Mouse (Mus musculus): Measurements from ENCODE around the gene Zfp764. TPM values are rescaled to one million over a fixed set of nuclear protein-coding genes. Genes with fewer than 3 reads are reported as not detected.
"Not testable (repeated sequence)": the region's sequence is repeated elsewhere in the genome, so short reads cannot be mapped to it uniquely, and the experiment has no call there.

The Zfp764 gene
- polyA plus RNA-seq, 1 experiment from 2014 or later = 4.8 TPM

DNA sequence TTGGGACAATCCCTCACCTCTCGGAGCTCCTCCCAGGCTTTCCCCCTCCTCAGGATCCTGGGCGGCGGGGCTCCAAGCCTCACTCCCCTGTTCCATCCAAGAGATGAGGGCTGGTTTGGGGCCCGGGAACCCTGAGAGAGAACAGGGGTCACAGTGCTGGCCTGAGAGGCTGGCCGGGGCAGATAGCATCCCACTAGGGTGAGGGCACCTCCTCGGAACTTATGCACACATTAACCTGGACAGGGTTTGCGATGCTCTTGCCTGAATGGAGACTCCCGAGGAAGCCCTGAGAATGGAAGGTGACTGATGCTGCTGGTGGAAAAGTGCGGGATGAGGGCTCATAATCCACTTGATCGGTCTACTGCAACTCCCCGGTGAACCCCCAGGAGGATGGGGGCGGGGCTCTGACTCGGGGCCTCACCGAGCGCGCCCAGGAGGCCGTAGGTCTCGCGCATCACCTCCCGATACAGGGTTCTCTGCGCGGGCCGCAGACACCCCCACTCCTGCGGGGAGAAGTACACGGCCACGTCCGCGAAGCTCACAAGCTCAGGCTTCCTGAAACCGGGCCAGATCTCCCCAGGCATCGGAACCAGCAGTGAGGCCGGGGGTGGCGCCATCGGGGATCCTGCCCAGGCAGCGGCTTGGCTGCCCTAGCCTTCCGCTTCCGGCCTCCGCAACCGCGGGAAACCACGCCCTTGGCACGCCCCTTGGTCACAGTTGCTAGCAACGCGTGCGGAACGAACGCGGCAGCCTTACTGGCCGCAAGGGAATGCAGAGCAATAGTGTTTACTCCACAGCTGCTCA lies 15.0 kb upstream of the Zfp764 start, which contains the start of gene Zfp688:
Gene Zfp688, minus strand, starts transcription at position 681 of the 804 bp plus-strand sequence.
- Histone ChIP-seq H3K9me3 (no peaks in the 10 kb centered on the region), H3K27ac (replicated peaks) (peak within 1 kb of the TSS; percentile 84), H3K4me3 (peak within 1 kb of the TSS; percentile 78), H3K9ac (peak within 1 kb of the TSS; percentile 92), H3K36me3 (peaks cover 7% of the 10 kb centered on the region; the same call in 1 of the 2 replicates), H3K27me3 (peaks cover 6% of the 10 kb centered on the region), H3K4me2 (peak within 1 kb of the TSS; percentile 92), H3K4me1 (replicated peaks) (peaks cover 18% of the 10 kb centered on the region)
- WGBS = under 1% methylated on average over 48 of the region's 48 CpGs
- ATAC-seq (ENCODE audit: low FRiP score, low read depth) = peak; percentile 96

DNA sequence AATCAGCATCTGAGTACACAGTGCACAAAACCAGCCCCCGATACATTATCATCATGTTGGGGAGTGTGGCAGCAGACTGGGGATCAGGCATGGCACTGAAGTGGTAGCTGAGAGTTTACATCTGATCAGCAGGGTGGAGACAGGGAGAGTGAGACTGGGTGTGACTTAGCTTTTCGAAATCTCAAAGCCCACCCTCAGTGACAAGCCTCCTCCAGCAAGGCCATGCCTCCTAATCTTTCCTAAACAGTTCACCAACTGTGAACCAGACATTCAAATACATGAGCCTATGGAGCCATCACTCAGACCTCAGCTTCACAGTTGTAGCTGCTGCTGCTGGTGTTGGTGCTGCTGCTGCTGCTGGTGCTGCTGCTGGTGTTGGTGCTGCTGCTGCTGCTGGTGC lies 4.8 kb upstream of the Zfp764 start:
- Histone ChIP-seq H3K4me2 (no peak overlapping the region), H3K36me3 (no peaks in the 10 kb centered on the region), H3K9ac (no peak overlapping the region), H3K9me3 (no peaks in the 10 kb centered on the region), H3K27me3 (no peaks in the 10 kb centered on the region), H3K27ac (replicated peaks) (no peak overlapping the region), H3K4me1 (replicated peaks) (peaks cover 4% of the 10 kb centered on the region), H3K4me3 (no peak overlapping the region)
- 79% methylated on average over 2 of the region's 2 CpGs for WGBS
- ATAC-seq (ENCODE audit: low FRiP score, low read depth) = no peak

DNA sequence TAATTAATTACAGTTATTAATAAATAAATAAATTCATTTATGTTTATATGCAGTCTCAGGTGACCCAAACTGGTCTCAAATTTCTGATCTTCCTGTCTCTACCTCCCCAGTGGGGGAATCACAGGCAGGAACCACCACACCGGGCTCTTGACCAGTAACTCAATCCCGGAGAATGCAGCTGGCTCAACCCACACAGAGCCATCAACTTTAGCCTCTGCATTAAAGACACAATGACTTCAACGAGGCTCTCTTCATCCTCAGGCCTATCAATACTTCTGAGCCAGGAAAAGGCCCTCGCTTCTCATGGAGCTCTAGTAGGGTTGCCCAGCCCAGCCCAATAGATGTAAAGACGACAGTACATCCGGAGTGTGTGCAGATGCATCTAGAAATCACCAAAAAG lies 2.5 kb downstream of the Zfp764 start:
- not testable (repeated sequence) for H3K9ac ChIP-seq; H3K4me2 ChIP-seq; H3K27me3 ChIP-seq; ATAC-seq (ENCODE audit: low FRiP score, low read depth); H3K9me3 ChIP-seq; H3K4me3 ChIP-seq; H3K27ac ChIP-seq (replicated peaks); H3K36me3 ChIP-seq
- peaks cover 11% of the 10 kb centered on the region for H3K4me1 ChIP-seq (replicated peaks)
- 95% methylated on average over 6 of the region's 6 CpGs for WGBS

DNA sequence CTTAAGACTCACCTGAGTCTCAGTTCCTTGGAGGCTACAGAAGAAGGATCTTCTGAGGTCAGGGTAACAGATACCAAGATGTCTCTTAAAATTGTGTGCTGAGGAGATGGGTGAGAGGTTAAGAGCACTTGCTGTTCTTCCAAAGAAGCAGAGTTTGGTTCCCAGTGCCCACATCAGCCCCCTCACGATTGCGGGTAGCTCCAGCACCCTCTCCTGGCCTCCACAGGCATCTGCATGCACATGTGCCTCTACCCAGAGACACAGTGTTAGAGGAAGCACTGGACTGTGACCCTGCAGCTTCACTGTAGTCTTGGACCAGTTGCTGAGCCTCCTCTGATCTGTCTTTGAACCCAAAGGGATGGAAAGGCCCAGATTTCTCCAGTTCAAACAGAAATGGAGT lies 3.6 kb downstream of the Zfp764 start:
- 46% methylated on average over 2 of the region's 2 CpGs for WGBS
- no peaks in the 10 kb centered on the region for H3K9me3 ChIP-seq
- H3K4me1 ChIP-seq (replicated peaks) = peaks cover 11% of the 10 kb centered on the region
- H3K27me3 ChIP-seq = no peaks in the 10 kb centered on the region
- H3K9ac ChIP-seq = no peak overlapping the region
- H3K4me3 ChIP-seq = no peak overlapping the region
- no peak overlapping the region for H3K4me2 ChIP-seq
- no peak overlapping the region for H3K27ac ChIP-seq (replicated peaks)
- ATAC-seq (ENCODE audit: low FRiP score, low read depth) = no peak
- H3K36me3 ChIP-seq = no peaks in the 10 kb centered on the region

DNA sequence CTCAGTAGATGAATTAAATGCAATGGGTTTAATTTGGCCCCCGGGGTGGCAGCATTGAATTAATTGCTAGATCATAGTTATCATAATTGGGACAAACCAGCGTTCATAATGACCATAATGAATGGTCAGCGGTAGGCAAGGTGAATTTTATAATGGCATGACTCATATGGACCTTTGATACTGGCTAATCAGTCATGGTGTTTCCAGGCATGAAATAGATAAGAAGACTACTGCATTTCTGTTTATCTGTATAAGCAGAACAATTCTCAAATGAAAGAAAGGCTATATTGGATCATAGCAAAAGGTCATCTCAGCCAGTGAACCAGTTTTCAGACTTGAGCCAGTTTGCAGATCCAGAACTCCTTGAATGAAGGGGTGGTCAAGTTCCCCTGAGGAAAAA lies 6.3 kb downstream of the Zfp764 start:
- no peak overlapping the region for H3K4me2 ChIP-seq
- no peaks in the 10 kb centered on the region for H3K9me3 ChIP-seq
- H3K4me1 ChIP-seq (replicated peaks) = no peaks in the 10 kb centered on the region
- no peak overlapping the region for H3K9ac ChIP-seq
- no peaks in the 10 kb centered on the region for H3K36me3 ChIP-seq
- H3K4me3 ChIP-seq = no peak overlapping the region
- WGBS = 69% methylated on average over 3 of the region's 3 CpGs
- no peaks in the 10 kb centered on the region for H3K27me3 ChIP-seq
- H3K27ac ChIP-seq (replicated peaks) = no peak overlapping the region
- no peak for ATAC-seq (ENCODE audit: low FRiP score, low read depth)

DNA sequence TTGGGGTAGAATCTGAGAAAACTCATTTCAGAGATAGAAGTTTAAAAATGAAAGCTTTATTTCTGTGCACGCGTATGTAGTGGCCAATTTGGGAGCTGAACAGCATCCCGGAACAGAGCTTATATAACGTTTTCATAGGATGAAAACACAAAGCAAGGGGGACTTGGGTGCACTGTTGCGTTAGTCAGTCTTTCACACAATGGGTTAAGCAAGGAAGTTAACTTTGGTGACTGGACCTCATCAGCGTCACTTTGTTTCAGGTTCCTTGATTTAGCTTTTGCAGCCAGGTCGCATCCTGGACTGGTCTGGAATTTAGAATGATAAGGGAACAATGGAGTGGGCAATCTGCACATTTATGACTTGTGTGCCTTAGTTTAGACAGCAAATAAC lies 12.7 kb downstream of the Zfp764 start:
- Histone ChIP-seq H3K36me3 (no peaks in the 10 kb centered on the region), H3K27me3 (no peaks in the 10 kb centered on the region), H3K27ac (replicated peaks) (peak overlapping the region; percentile 91), H3K4me3 (peak overlapping the region; percentile 79), H3K9ac (peak overlapping the region; percentile 34), H3K9me3 (no peaks in the 10 kb centered on the region), H3K4me2 (peak overlapping the region; percentile 60), H3K4me1 (replicated peaks) (peaks cover 16% of the 10 kb centered on the region)
- 28% methylated on average over 7 of the region's 7 CpGs for WGBS
- ATAC-seq (ENCODE audit: low FRiP score, low read depth) = no peak

DNA sequence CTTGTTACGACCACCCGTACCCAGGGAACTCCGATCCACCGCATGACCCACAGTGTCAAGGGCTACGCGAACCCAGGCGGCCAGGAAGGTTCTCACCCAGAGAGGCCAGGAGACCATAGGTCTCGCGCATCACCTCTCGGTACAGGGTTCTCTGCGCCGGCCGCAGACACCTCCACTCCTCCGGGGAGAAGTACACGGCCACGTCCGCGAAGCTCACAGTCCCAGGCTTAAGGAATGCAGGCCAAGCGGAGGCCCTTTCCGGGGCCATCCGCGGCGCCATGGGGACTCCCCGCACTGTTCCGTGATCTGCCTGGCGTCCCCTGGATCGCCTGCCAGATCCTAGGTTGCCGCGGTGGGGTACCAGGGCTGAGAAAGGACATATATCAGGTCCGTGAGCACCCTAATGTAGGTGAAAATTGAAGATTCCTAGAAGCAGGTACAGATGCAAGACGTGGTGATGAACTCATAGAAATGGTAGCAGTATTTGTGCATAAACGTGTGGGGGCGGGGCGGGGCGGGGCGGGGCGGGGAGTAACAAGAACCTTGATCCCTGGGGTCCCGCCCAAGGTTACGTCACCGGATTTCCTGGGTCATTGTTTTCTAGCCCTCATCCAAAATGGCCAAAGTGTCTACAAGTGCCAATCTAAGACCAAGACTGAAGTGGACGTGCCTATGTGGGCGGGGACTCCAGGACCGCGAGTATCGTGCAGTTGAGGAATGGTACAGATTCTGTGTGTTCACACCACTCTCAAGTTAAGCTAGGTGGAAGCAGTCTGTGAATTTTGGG lies 13.3 kb downstream of the Zfp764 start, which contains the start of gene E430018J23Rik:
Gene E430018J23Rik, minus strand, starts transcription at position 473 of the 787 bp plus-strand sequence.
- Histone ChIP-seq H3K27me3 (no peaks in the 10 kb centered on the region), H3K4me2 (peak within 1 kb of the TSS; percentile 60), H3K36me3 (no peaks in the 10 kb centered on the region), H3K9me3 (no peaks in the 10 kb centered on the region), H3K4me1 (replicated peaks) (peaks cover 16% of the 10 kb centered on the region), H3K4me3 (peak within 1 kb of the TSS; percentile 79), H3K27ac (replicated peaks) (peak within 1 kb of the TSS; percentile 91), H3K9ac (peak within 1 kb of the TSS; percentile 85)
- WGBS = under 1% methylated on average over 45 of the region's 45 CpGs
- peak; percentile 95 for ATAC-seq (ENCODE audit: low FRiP score, low read depth)

DNA sequence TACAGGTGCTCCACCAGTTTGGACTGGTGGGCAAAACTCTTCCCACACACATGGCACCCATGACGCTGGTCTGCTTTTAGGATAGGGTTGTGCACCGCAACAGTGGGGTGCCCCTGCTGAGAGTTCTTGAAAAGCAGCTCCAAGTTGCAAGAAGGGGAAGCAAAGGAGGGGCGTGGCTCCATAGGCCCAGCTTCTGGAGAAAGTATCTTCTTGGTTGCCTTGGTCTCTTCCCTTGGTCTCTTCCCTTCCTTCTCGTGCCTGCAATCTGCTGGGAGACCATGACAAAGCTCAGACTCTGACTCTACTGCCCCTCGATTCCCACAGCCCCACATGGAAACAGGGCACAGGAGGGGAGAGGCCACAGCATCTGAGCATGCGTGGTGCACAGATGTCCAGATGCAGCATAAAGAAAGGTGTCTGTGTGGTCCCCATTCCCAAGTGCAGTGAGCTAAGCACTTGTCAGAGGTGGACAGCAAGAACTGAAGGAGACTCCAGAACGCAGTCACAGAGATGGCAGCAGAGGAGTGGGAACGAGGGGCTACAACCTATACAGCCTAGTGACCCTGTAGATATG lies 14.3 kb downstream of the Zfp764 start:
- 91% methylated on average over 8 of the region's 8 CpGs for WGBS
- Histone ChIP-seq H3K36me3 (no peaks in the 10 kb centered on the region), H3K27ac (replicated peaks) (peak overlapping the region; percentile 91; the same call in 1 of the 2 replicates), H3K27me3 (no peaks in the 10 kb centered on the region), H3K4me3 (peak overlapping the region; percentile 79), H3K9me3 (no peaks in the 10 kb centered on the region), H3K4me1 (replicated peaks) (peaks cover 16% of the 10 kb centered on the region), H3K4me2 (peak overlapping the region; percentile 60), H3K9ac (peak overlapping the region; percentile 85; the same call in 1 of the 2 replicates)
- ATAC-seq (ENCODE audit: low FRiP score, low read depth) = no peak

DNA sequence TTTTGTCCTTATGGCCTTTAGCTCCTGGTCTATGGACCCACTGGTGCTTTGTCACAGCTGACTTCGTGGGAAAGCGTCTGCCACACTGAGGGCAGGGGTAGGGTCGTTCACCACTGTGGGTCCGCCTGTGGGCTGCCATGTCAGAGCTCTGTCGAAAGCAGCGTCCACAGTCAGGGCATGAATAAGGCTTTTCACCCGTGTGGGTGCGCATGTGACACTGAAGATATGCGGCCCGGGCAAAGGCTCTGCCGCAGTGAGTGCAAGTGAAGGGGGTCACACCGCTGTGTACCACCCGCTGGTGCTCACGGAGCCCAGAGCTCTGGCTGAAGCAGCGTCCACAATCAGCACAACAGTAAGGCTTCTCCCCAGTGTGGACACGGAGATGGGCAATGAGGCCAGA lies 15.1 kb downstream of the Zfp764 start:
- WGBS = 95% methylated on average over 16 of the region's 16 CpGs

DNA sequence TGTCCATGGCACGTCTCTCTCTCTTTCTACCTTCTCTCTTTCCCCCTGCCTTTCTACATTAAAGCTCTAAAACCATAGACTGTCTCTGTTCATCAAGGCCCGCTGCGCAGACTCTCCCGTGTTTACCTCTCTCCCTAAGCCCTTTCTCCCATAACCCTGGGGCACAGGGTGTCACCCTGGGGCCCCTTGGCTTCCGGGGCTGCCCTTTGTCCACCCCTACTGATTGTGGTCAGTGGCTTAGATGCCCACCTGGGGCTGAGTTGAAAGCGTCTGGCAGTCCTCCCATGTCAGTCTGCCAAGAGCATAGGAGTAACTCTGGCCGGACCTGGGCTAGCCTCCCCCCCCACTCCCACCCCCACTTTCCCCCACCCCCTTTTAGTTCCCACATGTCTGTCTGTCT lies 16.3 kb downstream of the Zfp764 start:
- H3K9me3 ChIP-seq = no peaks in the 10 kb centered on the region
- H3K27ac ChIP-seq (replicated peaks) = no peak overlapping the region
- no peaks in the 10 kb centered on the region for H3K27me3 ChIP-seq
- no peak for ATAC-seq (ENCODE audit: low FRiP score, low read depth)
- H3K4me3 ChIP-seq = no peak overlapping the region
- peaks cover 3% of the 10 kb centered on the region; the same call in 1 of the 2 replicates for H3K36me3 ChIP-seq
- H3K4me2 ChIP-seq = no peak overlapping the region
- WGBS = 76% methylated on average over 7 of the region's 7 CpGs
- no peak overlapping the region for H3K9ac ChIP-seq
- H3K4me1 ChIP-seq (replicated peaks) = peaks cover 22% of the 10 kb centered on the region

More for the DNA sequence above, 15.1 kb downstream of the Zfp764 start:
- ATAC-seq (ENCODE audit: low FRiP score, low read depth) = no peak
- H3K9ac ChIP-seq = no peak overlapping the region
- no peak overlapping the region for H3K4me3 ChIP-seq
- no peak overlapping the region for H3K27ac ChIP-seq (replicated peaks)
- H3K4me1 ChIP-seq (replicated peaks) = peaks cover 16% of the 10 kb centered on the region
- no peaks in the 10 kb centered on the region for H3K27me3 ChIP-seq
- no peaks in the 10 kb centered on the region for H3K36me3 ChIP-seq
- H3K9me3 ChIP-seq = no peaks in the 10 kb centered on the region
- no peak overlapping the region for H3K4me2 ChIP-seq

DNA sequence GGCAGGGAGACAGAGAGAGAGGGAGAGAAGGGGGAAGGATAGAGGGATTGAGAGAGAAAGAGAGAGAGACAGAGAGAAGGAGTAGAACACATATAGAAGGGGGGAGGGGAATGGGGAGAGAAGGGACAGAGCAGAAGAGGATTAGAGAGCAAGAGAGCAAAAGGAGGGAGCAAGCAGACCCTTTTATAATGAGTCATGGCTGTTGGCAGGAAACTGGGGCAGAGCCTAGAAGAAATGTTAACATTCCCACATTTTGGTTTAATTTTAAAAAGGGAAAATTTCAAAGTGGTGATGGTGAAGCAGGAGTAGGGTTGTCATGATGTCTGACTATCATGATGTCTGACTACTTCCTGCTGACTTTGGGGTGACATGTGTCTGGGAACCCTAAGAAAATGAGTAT lies 18.4 kb downstream of the Zfp764 start:
- not testable (repeated sequence) for H3K27me3 ChIP-seq; ATAC-seq (ENCODE audit: low FRiP score, low read depth); H3K9me3 ChIP-seq; H3K4me3 ChIP-seq; H3K4me2 ChIP-seq; H3K27ac ChIP-seq (replicated peaks); H3K9ac ChIP-seq
- Histone ChIP-seq H3K36me3 (peaks cover 10% of the 10 kb centered on the region), H3K4me1 (replicated peaks) (peaks cover 15% of the 10 kb centered on the region)
